Mouse (Mus musculus) ES-Bruce4 (cell line): Measurements from ENCODE around the gene Nfkbiz.

Source experiments
- CTCF ChIP-seq: IDR thresholded peaks from one replicate; pipeline ENCODE4 v1.8.1; 2011; ENCODE audit warnings: low read depth, low read length
- EP300 ChIP-seq: IDR thresholded peaks from 2 replicates; pipeline ENCODE4 v1.6.1; 2011; ENCODE audit warnings: low read depth, low read length; ENCODE audit not compliant: insufficient read depth
- POLR2A ChIP-seq: IDR thresholded peaks from one replicate; pipeline ENCODE4 v1.8.1; 2011; ENCODE audit warnings: low read length; ENCODE audit not compliant: insufficient read depth

GRCm38 (mm10) chr16:55832040-55832439 is 6.7 kb downstream of the Nfkbiz start:
- TF ChIP-seq CTCF (no peak), POLR2A (no peak), EP300 (no peak)
